Mouse (Mus musculus) thymus, adult 2 months (tissue): Measurements from ENCODE around the gene BC024978.

ENCODE experiments used
- CTCF ChIP-seq: fragments of 200-500 bp; IDR thresholded peaks from 2 replicates; pipeline ENCODE4 v1.5.1; 2012; ENCODE audit warnings: mild to moderate bottlenecking, control low read depth, low read length, moderate library complexity, borderline replicate concordance; ENCODE audit not compliant: control insufficient read depth, poor library complexity, insufficient read depth; ENCODE audit errors: extremely low read depth
- POLR2A ChIP-seq: fragments of 200-500 bp; IDR thresholded peaks from 2 replicates; pipeline ENCODE4 v1.6.1; 2012; ENCODE audit warnings: mild to moderate bottlenecking, low read length, control low read depth, moderate library complexity; ENCODE audit not compliant: control insufficient read depth, poor library complexity, insufficient read depth; ENCODE audit errors: extremely low read depth

DNA sequence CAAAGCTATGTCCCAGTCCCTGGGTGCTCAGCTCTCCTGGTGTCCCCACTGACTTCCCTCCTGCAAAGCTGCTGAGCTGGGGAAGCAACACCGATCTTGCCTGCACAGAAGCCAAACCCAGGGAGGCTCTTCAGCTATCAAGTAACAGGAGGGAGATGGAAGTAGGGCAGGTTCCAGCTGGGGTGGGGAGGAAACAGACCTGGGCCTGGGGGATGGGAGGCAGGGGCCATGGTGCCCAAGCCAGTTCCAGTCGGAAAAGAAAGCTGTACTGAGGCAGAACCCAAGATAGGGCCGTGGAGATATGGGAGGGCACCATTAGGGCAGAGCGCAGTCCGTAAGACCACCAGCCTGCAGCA, 32.2 kb upstream of the BC024978 start:
- TF ChIP-seq POLR2A (no peak), CTCF (no peak)
